Mouse (Mus musculus) left cerebral cortex, postnatal 14 days (tissue): Measurements from ENCODE around the gene Olfr12. TPM values are rescaled to one million over a fixed set of nuclear protein-coding genes. Genes with fewer than 3 reads are reported as not detected.

ENCODE experiments used
- DNase-seq, 2 experiments: peaks; one replicate each; pipeline ENCODE4 v3.0.0; 2021 to 2022; ENCODE audit warnings: low spot score in 2 of 2, mixed read lengths in 1 of 2
- intact Hi-C: fragments of 180-260 bp; cut with DNase I; formaldehyde crosslinking; loops from one replicate; pipeline ENCODE4 v1.15.1; 2025
- total RNA-seq, 2 experiments: library from RNA; stranded (reverse); gene quantifications; 2 replicates each; pipeline ENCODE4 v1.2.3; 2021

Gene Olfr12
- total RNA-seq, 2 experiments from 2014 or later = not detected

DNA sequence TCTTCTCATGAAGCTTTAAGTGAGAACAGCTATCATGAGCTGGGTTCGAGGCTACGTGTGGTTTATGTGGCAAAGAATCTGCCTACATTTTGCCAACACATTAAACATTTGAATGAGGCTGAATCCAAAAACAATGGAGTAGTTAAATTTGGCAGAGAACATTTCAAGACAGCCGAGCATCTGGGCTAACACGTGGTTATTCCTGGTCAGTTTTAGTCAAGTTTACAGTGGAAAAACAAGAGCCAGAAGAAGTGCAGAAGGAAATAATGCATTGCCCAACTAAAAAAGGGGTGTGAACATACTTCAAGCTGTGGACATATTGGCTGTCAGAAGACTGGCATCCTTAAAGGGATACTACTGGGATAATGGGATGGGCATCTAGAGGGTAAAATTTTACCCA lies 53.7 kb downstream of the Olfr12 start:
- DNase-seq = no peak
- intact Hi-C loops = no loop called here

Other genes with a start within 250 kb of the Olfr12 start
- gene Ndufa10, start 143.9 kb upstream of the Olfr12 start, total RNA-seq = 100 to 1,000 TPM; 220 to 227 TPM
- gene Olfr1416, start 132.7 kb upstream of the Olfr12 start, total RNA-seq = not detected
- gene Olfr1415, start 121.7 kb upstream of the Olfr12 start, total RNA-seq = not detected
- not detected for gene Olfr1414, start 99.1 kb upstream of the Olfr12 start, total RNA-seq
- not detected for gene Olfr1413, start 46.5 kb upstream of the Olfr12 start, total RNA-seq
- gene Olfr1412, start 32.0 kb upstream of the Olfr12 start, total RNA-seq = not detected
- not detected for gene Olfr1411, start 23.4 kb upstream of the Olfr12 start, total RNA-seq
- not detected for gene Olfr1410, start 12.0 kb upstream of the Olfr12 start, total RNA-seq
- gene Cops9, start 24.2 kb downstream of the Olfr12 start, total RNA-seq = 100 to 1,000 TPM; 235 to 242 TPM
- gene Otos, start 31.1 kb downstream of the Olfr12 start, total RNA-seq = not detected
- 10 to 100 TPM; 73.9 to 88.5 TPM for gene Gpc1, start 213.9 kb downstream of the Olfr12 start, total RNA-seq